9 mouse cellular contexts compared by ENCODE assay signal in genomic region chr11:105525608-105526007, GRCm38 (mm10).
DNase-seq lines count a peak whose midpoint lies in the region; ATAC-seq lines count a peak whose summit lies in the region.
"Had no signal": no experiment of that assay in that cellular context is flagged by ENCODE, and none has a peak within 500 bp of the region (broad histone marks: within the 10 kb centered on the region; RNA-seq: fewer than 3 reads in every experiment).

No protein-coding gene starts in this region.

- DNase-seq in kidney, adult 11 months: peak; percentile 68
- DNase-seq in adrenal gland, adult 8-10 months: peak; percentile 6
- peak; percentile 52 to 69 for DNase-seq in gastrocnemius, postnatal 36 days
- peak; percentile 61 for DNase-seq in kidney, postnatal 10 days
- no peak for DNase-seq in cerebellum, adult 9-10 months
- no peak for DNase-seq in cerebellum, adult 9-11 months

- H3K9ac ChIP-seq in kidney, embryonic 16.5 days (replicated peaks; ENCODE audit: low read length): no peak overlapping the region
- H3K9ac ChIP-seq: hindbrain, embryonic 15.5 days had no signal

- no peaks in the 10 kb centered on the region for H3K36me3 ChIP-seq in kidney, embryonic 16.5 days (ENCODE audit: insufficient read depth, low read length)
- H3K36me3 ChIP-seq: hindbrain, embryonic 15.5 days had no signal

- intact Hi-C loops in gastrocnemius, postnatal 36 days (cut with DNase I): no loop called here

- no peak for ATAC-seq in kidney, embryonic 16.5 days (ENCODE audit: low FRiP score, low TSS enrichment)
- peak; percentile 93 for ATAC-seq in megakaryocyte progenitor cell, adult 5-6 weeks (replicated peaks; ENCODE audit: poor library complexity)

- H3K4me3 ChIP-seq in kidney, embryonic 16.5 days (ENCODE audit: low read length): no peak overlapping the region
- H3K4me3 ChIP-seq: hindbrain, embryonic 15.5 days had no signal

- H3K9me3 ChIP-seq in kidney, embryonic 16.5 days (ENCODE audit: low read length): no peaks in the 10 kb centered on the region
- H3K9me3 ChIP-seq: hindbrain, embryonic 15.5 days had no signal

- WGBS in kidney, embryonic 16.5 days: 40% methylated on average over 5 of the region's 5 CpGs

- no peak overlapping the region for H3K4me2 ChIP-seq in kidney, embryonic 16.5 days (replicated peaks; ENCODE audit: low read depth, low read length)
- H3K4me2 ChIP-seq: hindbrain, embryonic 15.5 days had no signal

- no peaks in the 10 kb centered on the region for H3K27me3 ChIP-seq in kidney, embryonic 16.5 days (ENCODE audit: insufficient read depth, low read length)
- H3K27me3 ChIP-seq: hindbrain, embryonic 15.5 days had no signal

- H3K27ac ChIP-seq in kidney, embryonic 16.5 days (ENCODE audit: low read length): no peak overlapping the region
- H3K27ac ChIP-seq: hindbrain, embryonic 15.5 days had no signal

- peaks cover 7% of the 10 kb centered on the region; the same call in 1 of the 2 replicates for H3K4me1 ChIP-seq in kidney, embryonic 16.5 days (ENCODE audit: insufficient read depth, low read length)

Comparison
In these comparisons a context has a peak if more than half of its experiments do, and no peak if none do; other contexts are left out.
1. DNase-seq: peak in kidney, adult 11 months (single experiment), adrenal gland, adult 8-10 months (single experiment), gastrocnemius, postnatal 36 days (2 of 2) and kidney, postnatal 10 days (single experiment); none in cerebellum, adult 9-10 months (single experiment) and cerebellum, adult 9-11 months (single experiment).